Mouse (Mus musculus) testis, adult 2 months (tissue): ENCODE results near the gene Tex19.1. TPM values are rescaled to one million over a fixed set of nuclear protein-coding genes. Genes with fewer than 3 reads are reported as not detected.

Experiments
- H3K27ac ChIP-seq: fragments of 200-500 bp; 2 replicates; pipeline ENCODE4 v1.5.1; 2012; ENCODE audit warnings: low read depth, low read length; ENCODE audit not compliant: control insufficient read depth, insufficient read depth
- H3K27me3 ChIP-seq: fragments of 200-500 bp; 2 replicates; pipeline ENCODE4 v1.6.1; 2012; ENCODE audit warnings: mild to moderate bottlenecking, low read length, moderate library complexity; ENCODE audit not compliant: control insufficient read depth, insufficient read depth
- H3K36me3 ChIP-seq: fragments of 200-500 bp; 2 replicates; pipeline ENCODE4 v1.6.1; 2012; ENCODE audit warnings: mild to moderate bottlenecking, low read length; ENCODE audit not compliant: control insufficient read depth, insufficient read depth
- H3K4me1 ChIP-seq: fragments of 200-500 bp; 2 replicates; pipeline ENCODE4 v1.6.1; 2012; ENCODE audit warnings: low read length; ENCODE audit not compliant: control insufficient read depth, insufficient read depth
- H3K4me3 ChIP-seq: fragments of 200-500 bp; 2 replicates; pipeline ENCODE4 v1.5.1; 2012; ENCODE audit warnings: low read depth, mild to moderate bottlenecking, low read length, moderate library complexity, mixed read lengths; ENCODE audit not compliant: control insufficient read depth
- CTCF ChIP-seq: fragments of 200-500 bp; IDR thresholded peaks from 2 replicates; pipeline ENCODE4 v1.5.1; 2012; ENCODE audit warnings: low read depth, mild to moderate bottlenecking, inconsistent platforms, low read length, moderate library complexity; ENCODE audit not compliant: control insufficient read depth, insufficient read depth, insufficient replicate concordance
- POLR2A ChIP-seq: fragments of 200-500 bp; IDR thresholded peaks from 2 replicates; pipeline ENCODE4 v1.6.1; 2012; ENCODE audit warnings: low read depth, mild to moderate bottlenecking, inconsistent platforms, low read length, moderate library complexity; ENCODE audit not compliant: control insufficient read depth
- polyA plus RNA-seq: library from polyadenylated mRNA; depleted of rRNA; stranded (reverse); fragments of >200 nt; gene quantifications from 2 replicates; pipeline ENCODE4 v1.2.3, GENCODE M21; 2012

Gene Tex19.1
- polyA plus RNA-seq, 1 experiment = 16.1 TPM

- Histone ChIP-seq H3K36me3 (no peaks in the 10 kb centered on the region), H3K27ac (no peak overlapping the region), H3K4me1 (peaks cover 9% of the 10 kb centered on the region), H3K4me3 (no peak overlapping the region), H3K27me3 (no peaks in the 10 kb centered on the region)
- TF ChIP-seq CTCF = no peak
- TF ChIP-seq POLR2A = no peak
Observed at GRCm38 (mm10) chr11:121143325-121144015, 2.5 kb upstream of the Tex19.1 start.

- Histone ChIP-seq H3K4me3 (no peak overlapping the region), H3K27me3 (no peaks in the 10 kb centered on the region), H3K36me3 (no peaks in the 10 kb centered on the region; the same call in 1 of the 2 replicates), H3K4me1 (no peaks in the 10 kb centered on the region; the same call in 1 of the 2 replicates), H3K27ac (no peak overlapping the region)
- TF ChIP-seq POLR2A (no peak), CTCF (no peak)
Observed at GRCm38 (mm10) chr11:121148193-121148592, 2.2 kb downstream of the Tex19.1 start.

- Histone ChIP-seq H3K36me3 (no peaks in the 10 kb centered on the region), H3K27ac (no peak overlapping the region), H3K27me3 (peaks cover 2% of the 10 kb centered on the region; the same call in 1 of the 2 replicates), H3K4me3 (no peak overlapping the region), H3K4me1 (no peaks in the 10 kb centered on the region; the same call in 1 of the 2 replicates)
- TF ChIP-seq POLR2A (no peak), CTCF (no peak)
Observed at GRCm38 (mm10) chr11:121154203-121154602, 8.3 kb downstream of the Tex19.1 start.

GRCm38 (mm10) chr11:121156411-121156891, 10.5 kb downstream of the Tex19.1 start:
- no peaks in the 10 kb centered on the region for H3K36me3 ChIP-seq
- H3K4me1 ChIP-seq = no peaks in the 10 kb centered on the region; the same call in 1 of the 2 replicates
- peaks cover 2% of the 10 kb centered on the region; the same call in 1 of the 2 replicates for H3K27me3 ChIP-seq
- peak overlapping the region; percentile 60 for H3K4me3 ChIP-seq
- TF ChIP-seq CTCF (no peak), POLR2A (no peak)
- H3K27ac ChIP-seq = no peak overlapping the region

DNA sequence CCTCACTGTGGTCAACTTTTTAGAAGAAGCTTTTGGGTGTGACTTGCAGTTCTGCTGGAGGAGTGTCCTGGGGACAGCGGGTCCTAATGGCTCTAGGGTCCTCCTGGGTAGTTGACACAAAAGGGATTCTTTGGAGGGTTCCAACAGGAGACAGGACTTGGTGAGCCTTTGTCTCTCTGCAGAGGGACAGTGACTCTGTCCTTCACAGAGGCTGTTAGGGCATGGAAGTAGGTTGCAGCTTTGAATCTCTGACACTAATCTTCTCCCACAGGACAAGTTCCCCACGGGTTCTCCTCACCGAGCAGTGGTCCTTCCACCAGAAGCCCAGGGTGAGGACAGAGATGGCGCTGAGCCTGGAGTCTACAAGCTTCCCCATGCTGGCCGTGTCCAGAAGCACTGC, 14.0 kb downstream of the Tex19.1 start, which contains the start of gene Uts2r:
TSS of gene Uts2r (plus strand) at position 301 of the 400 bp plus-strand sequence.
- H3K4me3 ChIP-seq = no peak within 1 kb of the TSS
- TF ChIP-seq POLR2A (no peak), CTCF (no peak)
- no peaks in the 10 kb centered on the region; the same call in 1 of the 2 replicates for H3K4me1 ChIP-seq
- H3K27me3 ChIP-seq = peaks cover 2% of the 10 kb centered on the region; the same call in 1 of the 2 replicates
- no peak within 1 kb of the TSS for H3K27ac ChIP-seq
- no peaks in the 10 kb centered on the region for H3K36me3 ChIP-seq

DNA sequence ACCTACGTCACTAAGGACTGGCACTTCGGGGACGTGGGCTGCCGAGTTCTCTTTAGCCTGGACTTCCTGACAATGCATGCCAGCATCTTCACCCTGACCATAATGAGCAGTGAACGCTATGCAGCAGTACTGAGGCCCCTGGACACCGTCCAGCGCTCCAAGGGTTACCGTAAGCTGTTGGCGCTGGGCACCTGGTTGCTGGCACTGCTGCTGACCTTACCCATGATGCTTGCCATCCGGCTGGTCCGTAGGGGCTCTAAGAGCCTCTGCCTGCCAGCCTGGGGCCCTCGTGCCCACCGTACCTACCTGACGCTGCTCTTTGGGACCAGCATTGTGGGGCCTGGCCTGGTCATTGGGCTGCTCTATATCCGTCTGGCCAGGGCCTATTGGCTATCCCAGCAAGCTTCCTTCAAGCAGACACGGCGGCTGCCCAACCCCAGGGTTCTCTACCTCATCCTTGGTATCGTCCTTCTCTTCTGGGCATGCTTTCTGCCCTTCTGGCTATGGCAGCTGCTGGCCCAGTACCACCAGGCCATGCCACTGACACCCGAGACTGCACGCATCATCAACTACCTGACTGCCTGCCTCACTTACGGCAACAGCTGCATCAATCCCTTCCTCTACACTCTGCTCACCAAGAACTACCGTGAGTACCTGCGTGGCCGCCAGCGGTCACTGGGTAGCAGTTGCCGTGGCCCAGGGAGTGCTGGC, 14.8 kb downstream of the Tex19.1 start:
- H3K4me3 ChIP-seq = no peak overlapping the region
- no peak overlapping the region for H3K27ac ChIP-seq
- peaks cover 2% of the 10 kb centered on the region; the same call in 1 of the 2 replicates for H3K27me3 ChIP-seq
- TF ChIP-seq CTCF = no peak
- H3K36me3 ChIP-seq = no peaks in the 10 kb centered on the region
- no peaks in the 10 kb centered on the region; the same call in 1 of the 2 replicates for H3K4me1 ChIP-seq

GRCm38 (mm10) chr11:121163751-121164150, 17.8 kb downstream of the Tex19.1 start:
- no peak overlapping the region for H3K27ac ChIP-seq
- peak overlapping the region; percentile 33 for H3K4me3 ChIP-seq
- H3K27me3 ChIP-seq = no peaks in the 10 kb centered on the region
- H3K4me1 ChIP-seq = no peaks in the 10 kb centered on the region
- TF ChIP-seq CTCF (no peak), POLR2A (no peak)
- no peaks in the 10 kb centered on the region for H3K36me3 ChIP-seq
